Mouse (Mus musculus) embryonic fibroblast, embryonic 13.5 days (primary cell): ENCODE measurements at regions not wholly inside any gene's neighbourhood (a gene's known extent, or its start where the extent isn't known, plus 50 kb on each side); places are given as distances from the start of the nearest gene placed in this dataset.

Experiments used
- H3K27ac ChIP-seq: 2 replicates; pipeline ENCODE4 v1.5.1; 2012; ENCODE audit warnings: low read length, control low read depth, inconsistent platforms; ENCODE audit not compliant: insufficient read depth
- H3K4me1 ChIP-seq: 2 replicates; pipeline ENCODE4 v1.6.1; 2011; ENCODE audit warnings: low read length; ENCODE audit not compliant: control insufficient read depth, insufficient read depth
- H3K4me3 ChIP-seq: 2 replicates; pipeline ENCODE4 v1.5.1; 2011; ENCODE audit warnings: mild to moderate bottlenecking, control low read depth, low read length; ENCODE audit not compliant: insufficient read depth
- CTCF ChIP-seq: IDR thresholded peaks from 2 replicates; pipeline ENCODE4 v1.5.1; 2011; ENCODE audit warnings: mild to moderate bottlenecking, control low read depth, low read length, moderate library complexity, borderline replicate concordance; ENCODE audit not compliant: insufficient read depth
- POLR2A ChIP-seq: IDR thresholded peaks from 2 replicates; pipeline ENCODE4 v1.6.1; 2011; ENCODE audit warnings: low read depth, mild to moderate bottlenecking, control low read depth, low read length, moderate library complexity

DNA sequence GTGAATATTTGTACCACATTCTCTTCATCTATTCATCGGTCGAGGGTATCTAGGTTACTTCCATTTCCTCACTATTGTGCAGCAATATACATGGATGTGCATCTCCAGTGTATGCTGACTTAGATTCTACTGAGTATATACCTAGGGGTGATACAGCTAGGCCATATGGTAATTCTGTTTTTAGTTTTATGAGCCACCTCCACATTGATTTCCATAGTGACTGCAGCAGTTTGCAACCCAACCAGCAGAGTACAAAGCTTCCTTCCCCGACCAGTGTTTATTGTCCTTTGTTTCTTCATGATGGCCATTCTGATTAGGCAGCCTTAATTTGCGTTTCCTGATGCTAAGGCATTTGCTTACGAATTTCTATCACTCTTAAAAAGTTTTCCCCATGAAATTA is 111.1 kb upstream of the Slc39a10 start:
- H3K4me3 ChIP-seq = no peak overlapping the region
- TF ChIP-seq POLR2A (no peak), CTCF (no peak)
- H3K27ac ChIP-seq = no peak overlapping the region
- H3K4me1 ChIP-seq = no peaks in the 10 kb centered on the region

DNA sequence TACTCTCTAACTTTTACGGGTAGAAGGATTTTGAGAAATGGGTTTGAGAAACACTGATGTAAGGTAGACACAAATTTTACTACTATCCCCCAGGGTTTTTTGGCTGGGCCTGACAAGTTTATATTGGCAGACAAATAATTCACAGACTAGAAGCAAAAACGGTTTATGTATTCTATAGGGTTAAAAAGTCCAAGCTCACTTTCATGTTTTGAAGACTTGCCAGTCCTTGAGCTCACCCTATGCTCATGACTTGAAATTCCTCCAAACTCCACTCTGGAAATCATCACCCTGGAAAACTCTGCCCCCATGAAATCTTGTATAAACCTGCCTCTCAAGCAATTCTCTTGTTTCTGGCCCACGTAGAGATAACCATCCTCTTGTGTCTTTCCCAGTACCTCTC is 106.7 kb upstream of the Slc39a10 start:
- TF ChIP-seq CTCF = no peak
- no peak for TF ChIP-seq POLR2A
- Histone ChIP-seq H3K4me3 (no peak overlapping the region), H3K4me1 (no peaks in the 10 kb centered on the region), H3K27ac (no peak overlapping the region)

- TF ChIP-seq POLR2A (no peak), CTCF (no peak)
- Histone ChIP-seq H3K4me3 (no peak overlapping the region), H3K4me1 (no peaks in the 10 kb centered on the region), H3K27ac (no peak overlapping the region)
Measured at GRCm38 (mm10) chr1:46985978-46986377, 93.3 kb upstream of the Slc39a10 start.

DNA sequence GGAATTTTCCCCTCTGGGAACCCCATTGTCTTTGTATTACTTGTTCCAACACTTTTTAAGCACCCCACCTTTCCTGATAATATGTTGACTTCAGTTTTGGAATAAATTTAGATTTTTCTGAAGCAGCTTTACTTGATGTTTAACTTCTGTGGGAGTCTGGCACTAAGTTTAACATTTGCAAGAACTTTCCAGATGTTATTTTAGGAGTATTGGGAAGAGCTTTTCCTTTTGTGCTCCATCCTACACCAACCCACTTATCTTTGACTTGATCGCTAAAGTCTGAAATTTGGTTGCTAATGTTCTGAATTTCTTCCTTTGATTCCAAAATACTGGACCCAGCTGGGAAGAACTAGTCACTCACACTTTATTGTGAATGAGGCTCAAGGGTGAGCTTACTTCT is 90.4 kb upstream of the Slc39a10 start:
- H3K4me1 ChIP-seq = no peaks in the 10 kb centered on the region
- H3K27ac ChIP-seq = no peak overlapping the region
- H3K4me3 ChIP-seq = no peak overlapping the region
- TF ChIP-seq CTCF = no peak
- TF ChIP-seq POLR2A = no peak

GRCm38 (mm10) chr1:46970470-46970869 is 77.8 kb upstream of the Slc39a10 start:
- TF ChIP-seq CTCF = no peak
- TF ChIP-seq POLR2A = no peak
- H3K4me1 ChIP-seq = no peaks in the 10 kb centered on the region
- H3K4me3 ChIP-seq = no peak overlapping the region
- H3K27ac ChIP-seq = no peak overlapping the region

DNA sequence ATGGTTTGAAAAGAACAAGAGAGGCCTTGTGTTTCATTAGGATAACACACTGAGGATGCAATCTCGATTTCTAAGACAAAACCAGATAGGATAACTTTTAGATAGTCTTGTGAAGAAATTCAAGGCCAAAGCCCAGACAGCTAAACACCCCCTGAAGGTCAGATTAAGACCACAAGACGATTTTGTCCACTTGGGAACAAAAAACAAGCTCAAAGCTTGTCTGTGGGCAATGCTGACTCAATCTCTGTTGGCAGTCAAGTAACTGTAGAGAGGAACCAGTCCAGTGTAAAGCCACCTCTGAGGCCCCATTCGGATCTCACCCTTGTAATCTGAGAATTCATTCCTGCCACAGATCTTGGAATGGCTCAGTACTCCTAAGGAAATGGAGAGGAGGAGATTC is 75.7 kb upstream of the Slc39a10 start:
- H3K27ac ChIP-seq = no peak overlapping the region
- no peak for TF ChIP-seq POLR2A
- TF ChIP-seq CTCF = no peak
- no peak overlapping the region for H3K4me3 ChIP-seq
- H3K4me1 ChIP-seq = no peaks in the 10 kb centered on the region

- H3K27ac ChIP-seq = no peak overlapping the region
- TF ChIP-seq POLR2A = no peak
- TF ChIP-seq CTCF = no peak
- H3K4me1 ChIP-seq = no peaks in the 10 kb centered on the region; the same call in 1 of the 2 replicates
- H3K4me3 ChIP-seq = no peak overlapping the region
Measured at GRCm38 (mm10) chr1:46966917-46967266, 74.2 kb upstream of the Slc39a10 start.

- no peak overlapping the region for H3K27ac ChIP-seq
- TF ChIP-seq POLR2A (no peak), CTCF (no peak)
Measured at GRCm38 (mm10) chr1:46965996-46966916, 73.6 kb upstream of the Slc39a10 start.

GRCm38 (mm10) chr1:46963973-46964727 is 71.5 kb upstream of the Slc39a10 start:
- Histone ChIP-seq H3K27ac (no peak overlapping the region; the same call in 1 of the 2 replicates), H3K4me1 (no peaks in the 10 kb centered on the region; the same call in 1 of the 2 replicates), H3K4me3 (no peak overlapping the region)
- TF ChIP-seq CTCF (no peak), POLR2A (no peak)

More at GRCm38 (mm10) chr1:46965996-46966916, 73.6 kb upstream of the Slc39a10 start:
- no peak overlapping the region for H3K4me3 ChIP-seq
- no peaks in the 10 kb centered on the region; the same call in 1 of the 2 replicates for H3K4me1 ChIP-seq
